Mouse (Mus musculus) myocyte (in vitro differentiated cells): ENCODE measurements at regions not wholly inside any gene's neighbourhood (a gene's known extent, or its start where the extent isn't known, plus 50 kb on each side); places are given as distances from the start of the nearest gene placed in this dataset.

Source experiments
- CEBPB ChIP-seq: IDR thresholded peaks from 2 replicates; pipeline ENCODE4 v1.6.1; 2011; ENCODE audit warnings: mild to moderate bottlenecking, moderate library complexity; ENCODE audit not compliant: poor library complexity, insufficient read depth, severe bottlenecking
- E2F4 ChIP-seq: IDR thresholded peaks from one replicate; pipeline ENCODE4 v1.6.1; 2011; ENCODE audit warnings: mild to moderate bottlenecking, control low read depth, moderate library complexity; ENCODE audit not compliant: insufficient read depth
- MYOD1 ChIP-seq, 3 experiments: IDR thresholded peaks; one replicate each; pipeline ENCODE4 v1.6.1; 2011; ENCODE audit warnings: control low read depth in 2 of 3, low read depth in 2 of 3, mild to moderate bottlenecking in 2 of 3, moderate library complexity in 1 of 3; ENCODE audit not compliant: insufficient read length in 2 of 3, control insufficient read depth in 1 of 3
- MYOG ChIP-seq, 3 experiments: IDR thresholded peaks; one replicate each; pipeline ENCODE4 v1.6.1; 2011; ENCODE audit warnings: control low read depth in 2 of 3, low read depth in 2 of 3, mild to moderate bottlenecking in 2 of 3; ENCODE audit not compliant: insufficient read length in 2 of 3, control insufficient read depth in 1 of 3, insufficient read depth in 1 of 3
- POLR2A ChIP-seq: IDR thresholded peaks from one replicate; pipeline ENCODE4 v1.6.1; 2011; ENCODE audit warnings: low read depth, mild to moderate bottlenecking, control low read depth, moderate library complexity; ENCODE audit not compliant: insufficient read length
- POLR2AphosphoS2 ChIP-seq: IDR thresholded peaks from one replicate; pipeline ENCODE4 v1.6.1; 2011; ENCODE audit warnings: low read depth, control low read depth; ENCODE audit not compliant: insufficient read length
- TCF12 ChIP-seq: IDR thresholded peaks from one replicate; pipeline ENCODE4 v1.6.1; 2011; ENCODE audit warnings: mild to moderate bottlenecking, control low read depth; ENCODE audit not compliant: poor library complexity, insufficient read depth, severe bottlenecking
- USF1 ChIP-seq: IDR thresholded peaks from one replicate; pipeline ENCODE4 v1.6.1; 2011; ENCODE audit warnings: low read depth, mild to moderate bottlenecking, control low read depth, moderate library complexity

DNA sequence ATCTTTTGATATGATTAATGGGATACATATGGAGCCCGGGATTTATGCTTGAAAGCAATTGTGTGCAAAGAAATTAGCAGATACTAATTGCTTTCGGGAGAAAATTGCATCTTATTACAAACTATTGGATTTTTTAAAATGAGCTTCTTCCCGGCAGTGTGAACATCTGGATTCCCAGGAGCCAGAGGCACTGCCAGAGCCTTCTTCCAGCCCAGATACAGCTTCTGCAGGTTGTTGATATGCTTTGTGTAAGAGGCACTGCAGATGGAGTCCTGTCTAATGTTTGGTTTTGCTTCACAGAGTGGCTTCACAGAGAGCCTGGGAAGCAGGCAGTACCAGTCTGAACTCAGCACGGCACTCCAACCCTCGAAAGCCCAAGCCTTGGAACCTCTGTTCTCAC lies 207.9 kb upstream of the Six2 start:
- TF ChIP-seq MYOD1 (IDR thresholded peaks at IDR 0.05; ENCODE audit: control insufficient read depth in 1 of 3, insufficient read length in 2 of 3, low read depth in 2 of 3) (no peak), POLR2AphosphoS2 (no peak), E2F4 (no peak), USF1 (no peak), CEBPB (no peak), TCF12 (no peak), POLR2A (no peak), MYOG (IDR thresholded peaks at IDR 0.05; ENCODE audit: control insufficient read depth in 1 of 3, insufficient read depth in 1 of 3, insufficient read length in 2 of 3, low read depth in 2 of 3) (no peak)
